Mouse (Mus musculus) spleen, adult 2 months (tissue): ENCODE data around the gene Vmn1r210.
"Not testable (repeated sequence)": the region's sequence is repeated elsewhere in the genome, so short reads cannot be mapped to it uniquely, and the experiment has no call there.

ENCODE experiments used
- CTCF ChIP-seq: fragments of 200-500 bp; IDR thresholded peaks from 2 replicates; pipeline ENCODE4 v1.5.1; 2011; ENCODE audit warnings: mild to moderate bottlenecking, inconsistent platforms; ENCODE audit not compliant: insufficient read depth, insufficient read length, insufficient replicate concordance; ENCODE audit errors: extremely low read depth
- POLR2A ChIP-seq: fragments of 200-500 bp; IDR thresholded peaks from 2 replicates; pipeline ENCODE4 v1.6.1; 2011; ENCODE audit warnings: low read depth, low read length, inconsistent platforms

DNA sequence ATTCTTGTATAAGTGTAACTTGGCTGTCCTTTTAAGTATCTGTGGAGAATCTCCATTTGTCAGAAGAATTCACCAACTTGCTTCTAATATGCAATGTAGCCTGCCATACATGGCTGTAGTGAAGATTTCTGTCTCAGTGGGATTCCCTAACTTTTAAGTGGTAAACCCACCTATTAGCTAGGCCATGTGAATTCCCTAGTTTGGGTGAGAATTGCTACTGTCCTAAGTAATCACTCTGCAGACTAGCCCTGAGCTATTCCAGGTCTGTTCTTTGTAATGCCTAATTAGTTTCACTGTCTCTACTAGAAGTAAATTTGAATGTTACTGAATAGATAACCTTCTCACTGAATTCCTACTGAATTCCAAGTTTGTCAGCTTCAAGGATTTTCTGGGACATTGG is 47.0 kb downstream of the Vmn1r210 start:
- TF ChIP-seq CTCF, POLR2A: not testable (repeated sequence)
